Mouse (Mus musculus): ENCODE data around the gene Msrb3.
A peak's percentile ranks its signal among the peaks of the same experiment; 100 is the strongest.

DNA sequence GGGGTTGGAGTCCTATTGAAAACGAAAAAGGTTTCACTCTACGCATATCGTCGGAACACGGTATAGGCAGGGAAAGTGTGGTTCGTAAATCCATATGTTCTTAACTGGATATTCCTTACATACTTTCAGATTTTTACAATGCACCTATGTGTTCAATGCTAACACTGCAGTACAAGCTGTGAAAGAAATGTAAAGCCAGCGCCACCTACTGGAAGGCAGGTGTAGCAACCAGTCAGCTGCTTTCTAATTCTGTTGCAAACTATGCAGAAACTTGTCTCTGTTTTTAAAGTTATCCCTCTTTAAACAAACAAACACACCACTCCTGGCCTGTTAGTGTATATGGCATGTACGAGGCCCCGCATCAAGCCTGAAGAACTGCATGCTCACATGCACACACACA is 34.5 kb downstream of the Msrb3 start:
- TF ChIP-seq CTCF (IDR thresholded peaks at IDR 0.05; ENCODE audit: low read depth) (peak; percentile 89), EP300 (IDR thresholded peaks at IDR 0.05; ENCODE audit: low read depth) (no peak)

Measured in heart, postnatal 0 days (tissue).